Mouse (Mus musculus) cerebellum, adult 2 months (tissue): Measurements from ENCODE around the gene Map2k5.

Experiments used
- CTCF ChIP-seq: fragments of 200-500 bp; IDR thresholded peaks from 2 replicates; pipeline ENCODE4 v1.5.1; 2011; ENCODE audit warnings: low read depth, mild to moderate bottlenecking, control low read depth, low read length, moderate library complexity, borderline replicate concordance; ENCODE audit not compliant: insufficient read depth
- POLR2A ChIP-seq: fragments of 200-500 bp; IDR thresholded peaks from 2 replicates; pipeline ENCODE4 v1.6.1; 2011; ENCODE audit warnings: low read length, control low read depth, borderline replicate concordance; ENCODE audit not compliant: insufficient read depth

GRCm38 (mm10) chr9:63420396-63420795, 42.7 kb upstream of the Map2k5 start:
- TF ChIP-seq CTCF: no peak
- no peak for TF ChIP-seq POLR2A
